Mouse (Mus musculus): ENCODE results near the gene Tnfaip8l3. TPM values are rescaled to one million over a fixed set of nuclear protein-coding genes. Genes with fewer than 3 reads are reported as not detected.

The Tnfaip8l3 gene
- 1.0 and 1.2 TPM in 2 replicates for polyA plus RNA-seq (2015; fragmentation: Nextera tagmentation; extraction: Ambion mirVana)

DNA sequence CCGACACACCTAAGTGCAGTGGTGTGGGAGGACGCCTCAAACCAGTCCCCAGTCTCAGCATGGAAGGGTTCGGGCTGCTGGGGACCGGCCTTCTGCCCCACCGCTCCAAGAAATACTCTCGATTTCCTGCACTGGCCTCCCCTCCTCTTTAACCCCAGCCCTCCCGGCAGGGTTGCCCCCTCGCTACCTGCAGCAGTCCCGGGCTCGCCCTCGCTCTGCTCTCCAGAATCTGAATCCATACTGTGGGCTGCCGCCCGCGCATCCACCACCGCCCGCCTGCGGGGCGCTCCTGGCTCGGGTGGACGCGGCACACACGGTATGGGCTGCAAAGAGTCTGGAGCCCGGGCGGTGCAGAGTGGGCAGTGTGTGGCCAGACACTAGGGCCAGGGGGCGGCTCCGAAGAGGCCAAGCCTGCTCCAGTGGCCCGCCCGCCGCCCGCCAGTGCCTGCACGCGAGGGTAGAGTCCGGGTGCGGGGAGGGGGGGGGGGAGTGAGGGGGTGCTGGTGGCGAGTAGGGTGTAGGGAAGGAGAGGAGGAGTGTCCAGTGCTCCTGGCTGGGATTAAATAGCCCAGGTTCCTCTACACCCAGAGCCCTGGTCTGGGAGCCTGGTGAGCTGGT, at the start of gene Tnfaip8l3:
Gene Tnfaip8l3, minus strand, starts transcription at position 357 of the 618 bp plus-strand sequence.
- Histone ChIP-seq H3K4me2 (replicated peaks) (peak within 1 kb of the TSS; percentile 97), H3K9me3 (replicated peaks) (no peaks in the 10 kb centered on the region), H3K9ac (peak within 1 kb of the TSS; percentile 26), H3K27ac (replicated peaks) (peak within 1 kb of the TSS; percentile 55), H3K4me1 (peaks cover 15% of the 10 kb centered on the region), H3K27me3 (peaks cover 19% of the 10 kb centered on the region), H3K36me3 (no peaks in the 10 kb centered on the region), H3K4me3 (replicated peaks) (peak within 1 kb of the TSS; percentile 52)
- WGBS: under 1% methylated on average over 34 of the region's 35 CpGs
- peak; percentile 80 for ATAC-seq (ENCODE audit: insufficient number of reproducible peaks, low FRiP score, low TSS enrichment, low read depth)

DNA sequence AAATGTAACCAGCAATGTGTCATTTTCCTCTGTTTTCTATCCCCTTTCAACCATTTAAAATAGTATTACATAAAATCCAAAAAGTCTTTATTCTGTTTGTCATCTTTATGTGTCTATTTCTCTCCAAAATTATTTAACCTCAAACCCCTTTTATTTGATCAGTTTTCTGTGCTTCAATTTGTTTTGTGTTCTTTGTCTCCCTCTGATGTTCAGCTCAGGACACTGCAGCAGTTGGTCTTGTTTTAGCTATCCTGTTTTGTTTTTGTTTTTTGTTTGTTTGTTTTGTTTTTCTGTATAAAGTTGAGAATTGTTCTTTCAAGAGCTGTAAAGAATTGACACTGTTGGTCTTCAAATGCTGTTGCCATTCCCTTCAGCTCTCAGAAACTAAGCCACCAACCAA, 44.5 kb upstream of the Tnfaip8l3 start:
- Histone ChIP-seq H3K4me1 (no peaks in the 10 kb centered on the region), H3K36me3 (no peaks in the 10 kb centered on the region), H3K4me2 (replicated peaks) (no peak overlapping the region), H3K4me3 (replicated peaks) (no peak overlapping the region), H3K9me3 (replicated peaks) (peaks cover 9% of the 10 kb centered on the region), H3K27ac (replicated peaks) (no peak overlapping the region), H3K27me3 (no peaks in the 10 kb centered on the region), H3K9ac (no peak overlapping the region)
- no peak for ATAC-seq (ENCODE audit: insufficient number of reproducible peaks, low FRiP score, low TSS enrichment, low read depth)

DNA sequence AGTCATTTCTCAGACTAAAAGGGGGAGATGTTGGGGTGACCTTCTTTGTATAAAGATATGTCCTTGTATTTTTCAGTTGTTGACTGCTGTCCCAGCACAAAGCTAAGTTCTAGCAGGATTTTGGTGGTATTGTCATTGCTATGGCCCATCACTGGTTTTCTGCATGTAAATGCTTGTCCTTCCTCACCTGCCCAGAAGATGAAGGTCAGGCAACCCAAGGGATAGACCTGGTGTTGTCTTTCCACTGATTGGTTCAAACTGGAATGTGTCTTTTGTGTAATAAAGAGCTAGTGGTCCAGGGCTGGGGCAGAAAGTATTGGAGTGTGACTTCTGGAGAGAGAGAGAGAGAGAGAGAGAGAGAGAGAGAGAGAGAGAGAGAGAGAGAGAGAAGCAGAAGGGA, 30.4 kb upstream of the Tnfaip8l3 start:
- no peak for ATAC-seq (ENCODE audit: insufficient number of reproducible peaks, low FRiP score, low TSS enrichment, low read depth)
- no peaks in the 10 kb centered on the region for H3K27me3 ChIP-seq
- no peaks in the 10 kb centered on the region for H3K36me3 ChIP-seq

DNA sequence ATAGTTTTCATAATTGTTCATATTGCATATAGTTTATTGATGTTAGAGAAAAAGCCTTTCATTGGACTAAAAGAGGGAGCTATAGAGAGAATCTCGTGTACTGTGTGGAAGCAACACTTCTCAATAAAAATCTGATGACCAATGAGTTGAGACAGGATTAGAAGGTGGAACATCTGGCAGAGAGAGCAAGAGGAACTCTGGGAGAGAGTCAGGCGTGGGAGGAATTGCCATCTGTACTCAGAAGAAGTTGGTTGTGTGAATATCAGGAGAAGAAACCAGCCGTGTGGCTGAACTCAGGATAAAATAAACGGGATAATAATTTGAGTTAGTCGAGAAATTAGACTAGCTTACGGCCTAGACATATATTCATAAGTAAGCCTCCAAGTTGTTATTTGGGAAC, 28.9 kb upstream of the Tnfaip8l3 start:
- no peak overlapping the region for H3K4me3 ChIP-seq (replicated peaks)
- no peak overlapping the region for H3K4me2 ChIP-seq (replicated peaks)
- ATAC-seq (ENCODE audit: insufficient number of reproducible peaks, low FRiP score, low TSS enrichment, low read depth): no peak
- H3K9me3 ChIP-seq (replicated peaks): no peaks in the 10 kb centered on the region
- no peak overlapping the region for H3K27ac ChIP-seq (replicated peaks)
- H3K4me1 ChIP-seq: no peaks in the 10 kb centered on the region
- H3K36me3 ChIP-seq: no peaks in the 10 kb centered on the region
- H3K9ac ChIP-seq: no peak overlapping the region
- no peaks in the 10 kb centered on the region for H3K27me3 ChIP-seq
- WGBS: 78% methylated on average over 6 of the region's 6 CpGs

More for the DNA sequence above, 30.4 kb upstream of the Tnfaip8l3 start:
- H3K4me1 ChIP-seq: no peaks in the 10 kb centered on the region
- no peaks in the 10 kb centered on the region for H3K9me3 ChIP-seq (replicated peaks)
- H3K27ac ChIP-seq (replicated peaks): no peak overlapping the region
- H3K4me3 ChIP-seq (replicated peaks): no peak overlapping the region
- no peak overlapping the region for H3K9ac ChIP-seq
- no peak overlapping the region for H3K4me2 ChIP-seq (replicated peaks)

DNA sequence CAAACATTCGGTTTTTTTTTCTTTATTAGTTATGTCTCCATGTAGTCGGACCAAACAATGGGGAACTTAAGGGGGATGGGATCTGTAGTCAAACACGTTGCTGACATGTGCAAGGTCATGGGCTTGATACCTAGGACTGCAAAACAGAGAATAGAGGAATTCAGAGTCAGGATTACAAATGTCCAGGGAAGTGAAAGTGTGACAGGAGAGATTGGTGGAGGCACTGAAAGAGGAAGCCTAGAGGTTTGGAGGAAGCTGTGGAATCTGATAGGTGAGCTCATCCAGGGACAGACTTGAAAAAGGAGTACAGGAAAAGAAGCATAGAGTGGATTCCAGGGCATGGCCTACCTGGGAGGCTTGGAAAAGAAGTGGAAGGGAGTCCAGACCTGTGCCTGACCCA, 16.1 kb upstream of the Tnfaip8l3 start:
- H3K4me3 ChIP-seq (replicated peaks): no peak overlapping the region
- WGBS: 71% methylated on average over 3 of the region's 3 CpGs
- no peak overlapping the region for H3K4me2 ChIP-seq (replicated peaks)
- no peak for ATAC-seq (ENCODE audit: insufficient number of reproducible peaks, low FRiP score, low TSS enrichment, low read depth)
- H3K36me3 ChIP-seq: no peaks in the 10 kb centered on the region
- H3K27ac ChIP-seq (replicated peaks): no peak overlapping the region
- no peak overlapping the region for H3K9ac ChIP-seq
- H3K27me3 ChIP-seq: no peaks in the 10 kb centered on the region
- H3K4me1 ChIP-seq: no peaks in the 10 kb centered on the region
- H3K9me3 ChIP-seq (replicated peaks): no peaks in the 10 kb centered on the region

DNA sequence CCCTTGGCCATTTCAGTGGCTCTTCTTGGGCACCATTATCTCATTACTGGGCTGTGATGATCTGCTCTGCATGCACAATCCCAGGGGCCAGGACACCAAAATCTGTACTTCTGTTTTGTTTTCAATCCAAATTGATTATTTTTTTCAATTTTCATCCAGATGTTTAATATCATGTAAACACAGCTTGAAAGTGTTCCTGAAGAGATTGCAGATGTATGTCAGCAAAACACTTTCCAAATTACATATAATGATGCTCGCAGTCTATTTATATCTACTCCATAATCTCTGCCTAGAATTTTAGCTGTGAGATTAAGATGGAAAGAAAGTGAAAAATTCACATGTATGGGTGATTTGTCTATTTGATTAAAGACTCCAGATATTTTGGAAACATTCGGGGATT, 9.6 kb upstream of the Tnfaip8l3 start:
- no peaks in the 10 kb centered on the region for H3K27me3 ChIP-seq
- H3K9me3 ChIP-seq (replicated peaks): no peaks in the 10 kb centered on the region
- no peak for ATAC-seq (ENCODE audit: insufficient number of reproducible peaks, low FRiP score, low TSS enrichment, low read depth)
- no peak overlapping the region for H3K4me2 ChIP-seq (replicated peaks)
- H3K4me3 ChIP-seq (replicated peaks): no peak overlapping the region
- no peaks in the 10 kb centered on the region for H3K36me3 ChIP-seq
- no peaks in the 10 kb centered on the region for H3K4me1 ChIP-seq
- no peak overlapping the region for H3K27ac ChIP-seq (replicated peaks)
- H3K9ac ChIP-seq: no peak overlapping the region
- 75% methylated on average over 2 of the region's 2 CpGs for WGBS

DNA sequence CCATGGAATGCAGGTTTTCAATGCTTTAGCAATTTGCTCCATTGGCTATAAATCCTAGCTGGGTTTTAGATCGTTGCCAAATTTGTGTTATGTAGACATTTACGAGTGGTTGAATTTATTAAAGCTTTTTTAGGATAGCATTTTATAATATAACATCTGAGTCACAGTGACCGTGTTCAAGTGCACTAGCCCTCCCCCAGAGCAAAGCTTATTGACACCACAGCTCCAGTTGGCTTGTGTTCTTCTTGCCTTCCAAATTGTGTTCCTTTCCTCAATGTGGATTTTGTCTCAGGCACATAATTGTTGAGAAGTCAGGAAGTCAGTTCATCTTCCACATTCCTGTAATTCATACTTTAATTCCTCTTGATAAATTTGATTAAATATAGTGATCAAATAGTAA, 6.7 kb upstream of the Tnfaip8l3 start:
- no peaks in the 10 kb centered on the region for H3K36me3 ChIP-seq
- ATAC-seq (ENCODE audit: insufficient number of reproducible peaks, low FRiP score, low TSS enrichment, low read depth): no peak
- no peaks in the 10 kb centered on the region for H3K4me1 ChIP-seq
- no peaks in the 10 kb centered on the region for H3K27me3 ChIP-seq
- no peak overlapping the region for H3K27ac ChIP-seq (replicated peaks)
- H3K9ac ChIP-seq: no peak overlapping the region
- no peak overlapping the region for H3K4me2 ChIP-seq (replicated peaks)
- H3K4me3 ChIP-seq (replicated peaks): no peak overlapping the region
- 72% methylated on average over 3 of the region's 3 CpGs for WGBS
- H3K9me3 ChIP-seq (replicated peaks): no peaks in the 10 kb centered on the region

DNA sequence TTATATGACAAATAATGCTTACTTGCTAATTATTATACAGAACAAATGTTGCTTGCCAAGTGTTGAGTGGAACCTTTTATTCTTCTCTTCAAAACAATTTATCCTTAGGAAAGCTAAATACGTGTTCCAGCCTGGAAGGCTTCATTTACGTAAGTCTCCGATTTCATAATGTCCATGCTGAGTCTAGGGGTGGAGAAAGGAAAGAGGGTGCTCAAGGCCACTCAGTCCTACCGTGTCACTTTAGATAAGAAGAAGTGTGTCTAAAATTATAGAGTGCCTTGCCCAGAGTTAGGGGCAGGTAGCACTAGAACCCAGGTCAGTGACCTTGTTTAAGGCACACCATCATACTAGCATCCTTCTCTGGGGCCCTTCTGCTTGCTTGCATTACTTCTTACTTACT, 5.5 kb upstream of the Tnfaip8l3 start:
- Histone ChIP-seq H3K27ac (replicated peaks) (no peak overlapping the region), H3K4me1 (peaks cover 7% of the 10 kb centered on the region), H3K4me3 (replicated peaks) (no peak overlapping the region)

DNA sequence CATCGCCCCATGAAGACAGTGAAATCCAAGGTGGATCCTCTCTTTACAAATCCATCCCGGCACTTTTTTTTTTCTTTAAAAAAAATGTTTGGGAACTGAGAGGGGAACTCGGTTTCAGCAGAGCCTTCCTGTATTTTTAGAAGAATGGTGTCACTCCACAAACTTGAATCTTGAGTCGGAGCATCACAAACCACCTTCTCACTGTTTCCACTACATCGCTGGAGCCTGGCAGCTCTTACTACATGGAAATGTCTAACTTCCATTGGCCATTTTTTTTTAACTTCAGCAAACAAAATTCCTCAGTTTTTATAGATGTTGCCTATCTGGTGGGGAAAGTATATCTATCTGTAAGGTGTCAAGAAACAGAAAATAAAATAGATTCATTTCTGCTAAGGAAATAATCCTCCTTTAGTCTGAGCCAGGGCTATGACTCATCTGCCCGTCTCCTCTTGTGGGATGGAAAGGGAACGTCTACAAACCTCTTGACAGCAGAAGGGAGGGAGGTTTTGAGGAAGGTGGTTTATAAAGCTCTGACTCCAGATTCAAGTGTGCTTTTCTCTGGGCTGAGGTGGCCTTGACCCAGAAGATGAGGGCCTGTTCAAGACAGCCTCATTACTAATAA, 3.4 kb upstream of the Tnfaip8l3 start:
- Histone ChIP-seq H3K9me3 (replicated peaks) (no peaks in the 10 kb centered on the region), H3K27me3 (peaks cover 18% of the 10 kb centered on the region), H3K9ac (no peak overlapping the region), H3K4me2 (replicated peaks) (no peak overlapping the region), H3K36me3 (no peaks in the 10 kb centered on the region), H3K4me3 (replicated peaks) (no peak overlapping the region), H3K4me1 (peaks cover 15% of the 10 kb centered on the region), H3K27ac (replicated peaks) (no peak overlapping the region)
- 68% methylated on average over 7 of the region's 7 CpGs for WGBS
- ATAC-seq (ENCODE audit: insufficient number of reproducible peaks, low FRiP score, low TSS enrichment, low read depth): no peak

More for the DNA sequence above, 5.5 kb upstream of the Tnfaip8l3 start:
- 69% methylated on average over 4 of the region's 4 CpGs for WGBS
- no peak for ATAC-seq (ENCODE audit: insufficient number of reproducible peaks, low FRiP score, low TSS enrichment, low read depth)
- H3K36me3 ChIP-seq: no peaks in the 10 kb centered on the region
- no peak overlapping the region for H3K4me2 ChIP-seq (replicated peaks)
- H3K9me3 ChIP-seq (replicated peaks): no peaks in the 10 kb centered on the region
- H3K27me3 ChIP-seq: no peaks in the 10 kb centered on the region
- H3K9ac ChIP-seq: no peak overlapping the region

DNA sequence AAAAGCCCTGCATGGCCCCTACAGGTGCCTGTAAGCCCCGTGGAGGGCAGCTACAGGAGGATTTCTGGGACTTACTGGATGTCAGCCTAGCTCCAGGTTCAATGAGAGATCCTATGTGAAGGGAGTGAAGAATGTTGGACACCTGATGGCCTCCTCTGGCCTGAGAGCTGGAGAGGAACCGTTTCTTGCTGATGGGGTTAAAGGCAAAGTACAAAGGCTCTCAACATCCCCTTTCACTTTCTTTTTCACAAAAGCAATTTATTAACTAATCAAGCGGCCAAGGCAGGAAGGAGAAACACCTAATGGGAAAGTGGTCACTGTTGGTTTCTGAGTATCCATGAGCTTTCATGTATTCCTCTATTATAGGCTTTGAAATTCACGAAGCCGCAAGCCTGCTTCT, 1.0 kb upstream of the Tnfaip8l3 start:
- Histone ChIP-seq H3K27ac (replicated peaks) (no peak overlapping the region; the same call in 1 of the 2 replicates), H3K4me2 (replicated peaks) (peak overlapping the region; percentile 97), H3K27me3 (peaks cover 19% of the 10 kb centered on the region), H3K36me3 (no peaks in the 10 kb centered on the region), H3K9ac (no peak overlapping the region), H3K4me3 (replicated peaks) (peak overlapping the region; percentile 52), H3K4me1 (peaks cover 15% of the 10 kb centered on the region), H3K9me3 (replicated peaks) (no peaks in the 10 kb centered on the region)
- WGBS: 44% methylated on average over 5 of the region's 5 CpGs
- 0 out of 2 replicates have a peak, but pooled peaks have one; percentile 8 for ATAC-seq (ENCODE audit: insufficient number of reproducible peaks, low FRiP score, low TSS enrichment, low read depth)

DNA sequence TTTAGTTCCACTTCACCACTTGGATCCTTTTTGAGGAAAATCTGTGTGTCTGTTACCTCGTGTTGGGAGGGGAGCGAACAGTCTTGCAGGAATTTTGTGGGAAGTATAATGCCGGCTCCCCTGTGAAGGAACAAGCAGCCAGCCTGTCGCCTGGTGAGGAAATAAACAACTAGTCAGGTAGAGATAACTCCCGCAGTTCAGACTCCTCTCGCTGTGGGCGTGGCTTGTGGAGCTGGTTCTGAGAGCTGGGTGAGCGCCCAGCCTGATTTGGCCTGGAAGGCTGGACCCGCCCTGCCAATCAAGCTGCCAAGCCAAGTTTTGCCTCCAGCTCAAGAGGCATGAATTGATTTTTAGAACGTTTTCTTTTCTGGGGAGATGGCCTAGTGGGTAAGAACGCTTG, 589 bp upstream of the Tnfaip8l3 start:
- H3K4me2 ChIP-seq (replicated peaks): peak overlapping the region; percentile 97
- WGBS: under 1% methylated on average over 11 of the region's 11 CpGs
- H3K27me3 ChIP-seq: peaks cover 19% of the 10 kb centered on the region
- peak overlapping the region; percentile 52 for H3K4me3 ChIP-seq (replicated peaks)
- peak overlapping the region; percentile 55 for H3K27ac ChIP-seq (replicated peaks)
- H3K4me1 ChIP-seq: peaks cover 15% of the 10 kb centered on the region
- no peaks in the 10 kb centered on the region for H3K36me3 ChIP-seq
- peak; percentile 72 for ATAC-seq (ENCODE audit: insufficient number of reproducible peaks, low FRiP score, low TSS enrichment, low read depth)
- no peak overlapping the region for H3K9ac ChIP-seq
- H3K9me3 ChIP-seq (replicated peaks): no peaks in the 10 kb centered on the region

DNA sequence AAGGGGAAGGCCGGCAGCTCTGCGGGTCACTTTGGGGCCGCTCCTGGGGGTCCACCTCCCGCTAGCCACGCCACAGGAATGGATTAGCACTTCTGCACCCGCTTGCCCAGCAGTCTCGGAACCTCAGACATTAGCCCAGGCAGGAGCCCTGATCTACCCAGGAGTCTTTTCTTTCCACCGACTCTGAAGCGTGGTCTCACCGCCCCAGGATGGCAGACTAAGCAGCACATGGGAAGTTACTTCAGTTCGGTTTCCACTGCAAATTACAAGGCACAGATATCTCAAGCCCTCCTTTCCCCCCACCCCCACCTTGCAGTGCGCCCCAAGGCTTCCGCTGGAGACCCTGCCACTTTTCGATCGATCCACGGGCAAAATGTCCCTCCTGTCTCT, 551 bp downstream of the Tnfaip8l3 start:
- 4% methylated on average over 16 of the region's 16 CpGs for WGBS
- no peak for ATAC-seq (ENCODE audit: insufficient number of reproducible peaks, low FRiP score, low TSS enrichment, low read depth)
- peak overlapping the region; percentile 26 for H3K9ac ChIP-seq
- peaks cover 19% of the 10 kb centered on the region for H3K27me3 ChIP-seq
- H3K4me1 ChIP-seq: peaks cover 15% of the 10 kb centered on the region
- no peaks in the 10 kb centered on the region for H3K9me3 ChIP-seq (replicated peaks)
- no peaks in the 10 kb centered on the region for H3K36me3 ChIP-seq
- H3K4me2 ChIP-seq (replicated peaks): peak overlapping the region; percentile 97
- H3K27ac ChIP-seq (replicated peaks): no peak overlapping the region
- peak overlapping the region; percentile 52 for H3K4me3 ChIP-seq (replicated peaks)

All from embryonic facial prominence, embryonic 15.5 days (tissue).